Mouse (Mus musculus) thymus, adult 18-20 months (tissue): ENCODE measurements around the gene Spast.

ENCODE experiments used
- DNase-seq, 2 experiments: peaks; one replicate each; pipeline ENCODE4 v3.0.0; 2022; ENCODE audit warnings: mixed read lengths in 2 of 2

Spast gene

DNA sequence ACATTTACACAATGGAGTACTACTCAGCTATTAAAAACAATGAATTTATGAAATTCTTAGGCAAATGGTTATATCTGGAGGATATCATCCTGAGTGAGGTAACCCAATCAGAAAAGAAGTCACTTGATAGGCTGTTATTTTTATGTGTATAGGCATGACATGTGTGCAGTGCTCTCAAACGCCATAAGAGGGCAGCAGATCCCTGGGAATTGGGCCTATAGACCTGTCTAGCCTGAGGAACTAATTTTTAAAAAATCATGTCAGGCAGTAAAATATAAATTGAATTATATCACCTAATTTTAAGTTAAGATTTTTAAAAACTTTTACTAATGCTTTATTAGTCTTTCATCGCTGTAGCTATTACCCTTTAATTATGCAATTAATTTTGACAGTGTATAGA is 10.6 kb upstream of the Spast start:
- peak; percentile 7 to 28 for DNase-seq

DNA sequence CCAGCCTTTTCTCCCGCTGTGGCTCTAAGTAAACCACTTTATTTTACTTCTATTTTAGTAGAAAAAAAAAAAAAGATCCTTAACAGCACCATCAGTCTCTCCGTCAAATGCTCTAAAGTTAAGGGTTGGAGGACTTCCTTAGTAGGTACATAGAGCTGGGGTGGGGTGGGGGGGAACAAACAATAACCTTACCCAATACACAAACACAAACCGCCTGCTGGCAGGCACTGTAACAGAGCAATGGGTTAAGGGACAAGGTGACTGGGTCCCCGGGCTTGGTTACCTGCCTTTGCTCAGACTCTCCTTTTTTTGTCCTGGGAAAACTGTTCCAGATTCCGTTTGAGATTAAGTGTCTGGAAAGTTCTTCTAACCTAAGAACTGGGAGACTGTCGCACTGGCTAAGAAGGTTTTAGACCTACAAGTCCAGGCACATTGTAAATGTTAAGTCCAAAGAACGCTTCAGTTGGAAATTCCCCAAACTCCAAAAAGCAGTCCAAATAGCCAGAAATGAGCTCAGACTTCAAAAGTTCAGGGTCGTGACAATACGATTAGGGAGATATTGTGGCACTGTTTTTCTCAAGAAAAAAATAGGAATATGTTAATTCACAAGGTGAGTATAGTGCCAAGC is 7.6 kb upstream of the Spast start:
- no peak for DNase-seq

DNA sequence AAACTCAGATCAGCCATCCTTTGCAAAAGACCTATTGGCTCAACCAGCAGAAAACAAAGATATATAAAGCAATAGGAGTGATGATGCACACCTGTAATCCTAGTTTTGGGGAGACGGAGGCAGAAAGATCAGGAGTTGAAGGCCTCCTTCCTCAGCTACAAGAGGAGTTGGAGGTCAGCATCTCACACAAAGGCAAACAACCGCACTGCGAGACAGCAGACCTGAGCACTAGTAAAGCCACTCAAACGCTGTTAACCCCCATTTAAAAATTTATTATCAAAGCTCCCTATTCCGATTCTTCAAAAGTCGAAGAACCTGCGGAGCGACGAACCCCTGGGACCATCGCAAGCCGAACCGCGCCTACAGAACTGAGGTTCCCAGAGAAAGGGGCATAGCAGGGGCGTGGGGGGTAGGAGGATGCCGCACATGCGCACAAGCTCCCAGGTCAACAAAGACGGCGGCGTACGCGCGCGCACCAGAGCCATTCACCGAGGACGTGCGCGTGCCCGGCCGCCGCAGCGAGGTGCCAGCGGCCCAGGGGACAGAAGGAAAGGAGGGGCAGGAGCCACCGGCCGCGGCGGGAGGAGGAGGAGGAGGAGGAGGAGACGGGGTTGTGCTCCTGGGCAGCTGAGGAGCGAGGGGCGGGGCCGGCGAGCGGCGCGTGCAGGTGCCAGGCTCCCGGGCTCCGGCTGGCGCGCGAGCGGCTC is 409 bp upstream of the Spast start:
- DNase-seq = peak; percentile 89 to 91

DNA sequence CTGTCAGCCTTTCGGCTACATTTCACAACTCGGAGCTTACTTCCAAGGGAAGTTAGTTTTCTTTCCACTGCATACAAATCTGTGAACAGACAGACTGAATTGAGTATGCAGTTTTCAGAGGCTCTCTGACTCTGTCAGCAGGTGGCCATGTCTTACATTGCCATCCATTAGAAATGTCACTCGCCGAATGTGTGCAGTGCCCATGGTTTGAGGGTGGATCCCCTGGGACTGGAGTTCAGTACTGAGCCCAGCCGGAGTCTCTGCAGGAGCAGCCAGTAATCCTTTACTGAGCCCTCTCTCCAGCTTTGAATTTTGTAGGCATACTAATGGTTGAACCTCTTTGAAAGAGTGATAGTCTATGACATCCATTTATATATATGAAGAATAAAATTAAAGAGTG is 2.4 kb downstream of the Spast start:
- no peak for DNase-seq

GRCm38 (mm10) chr17:74363592-74363991 is 24.8 kb downstream of the Spast start:
- DNase-seq = no peak

DNA sequence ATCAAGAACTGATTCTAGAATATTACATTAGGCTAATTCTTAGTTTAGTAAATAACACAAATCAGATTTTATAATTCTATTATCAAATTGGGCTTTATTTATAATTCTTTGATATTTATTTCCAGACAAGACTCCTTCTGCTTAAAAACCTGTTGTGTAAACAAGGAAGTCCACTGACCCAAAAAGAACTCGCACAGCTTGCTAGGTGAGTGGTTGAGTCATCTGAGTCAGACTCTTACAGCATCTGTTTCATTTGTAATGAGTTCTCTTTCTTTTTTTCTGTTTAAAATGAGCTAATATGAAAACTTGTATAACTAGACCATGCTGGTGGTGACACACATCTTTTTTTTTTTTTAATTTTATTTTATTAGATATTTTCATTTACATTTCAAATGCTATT is 38.1 kb downstream of the Spast start:
- DNase-seq = no peak

DNA sequence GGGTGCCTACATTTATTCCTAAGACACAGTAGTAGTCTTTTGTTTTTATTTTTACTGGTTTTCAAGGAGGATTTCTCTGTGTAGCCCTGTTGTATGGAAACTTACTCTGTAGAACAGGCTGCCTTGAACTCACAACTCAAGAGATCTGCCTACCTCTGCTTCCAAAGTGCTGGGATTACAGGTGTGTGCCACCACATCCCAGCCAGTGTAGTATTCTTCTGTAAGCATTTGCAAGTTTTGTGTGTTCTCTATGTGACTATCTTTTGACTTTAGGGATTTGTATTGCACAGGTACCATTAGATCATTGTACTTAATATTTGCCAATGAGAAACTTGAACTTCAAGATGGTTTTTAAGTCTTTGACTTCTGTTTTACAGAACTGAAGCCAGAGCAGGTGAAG is 47.9 kb downstream of the Spast start:
- DNase-seq = no peak

GRCm38 (mm10) chr17:74389847-74390246 is 51.1 kb downstream of the Spast start:
- DNase-seq = no peak

- no peak for DNase-seq
Measured at GRCm38 (mm10) chr17:74394381-74394780, 55.6 kb downstream of the Spast start.

DNA sequence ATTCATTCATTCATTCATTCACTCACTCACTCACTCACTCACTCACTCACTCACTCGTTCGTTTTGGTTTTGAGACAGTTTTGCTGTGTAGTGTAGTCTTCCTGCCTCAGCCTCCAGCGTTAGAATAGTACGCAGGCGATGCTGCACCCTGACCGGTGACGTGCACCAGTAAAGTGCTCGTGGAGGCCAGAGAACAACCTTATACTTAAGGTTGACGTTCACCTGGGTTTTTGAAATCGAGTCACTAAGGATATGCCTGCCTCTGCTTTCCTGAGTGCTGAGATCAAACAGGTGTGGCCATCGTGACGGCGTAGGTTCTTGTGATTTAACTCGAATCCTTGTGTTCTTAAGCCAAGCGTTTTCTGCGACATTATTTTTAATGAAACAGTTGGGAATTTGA is 56.1 kb downstream of the Spast start:
- DNase-seq = peak in 1 of 2 experiments; percentile 7

DNA sequence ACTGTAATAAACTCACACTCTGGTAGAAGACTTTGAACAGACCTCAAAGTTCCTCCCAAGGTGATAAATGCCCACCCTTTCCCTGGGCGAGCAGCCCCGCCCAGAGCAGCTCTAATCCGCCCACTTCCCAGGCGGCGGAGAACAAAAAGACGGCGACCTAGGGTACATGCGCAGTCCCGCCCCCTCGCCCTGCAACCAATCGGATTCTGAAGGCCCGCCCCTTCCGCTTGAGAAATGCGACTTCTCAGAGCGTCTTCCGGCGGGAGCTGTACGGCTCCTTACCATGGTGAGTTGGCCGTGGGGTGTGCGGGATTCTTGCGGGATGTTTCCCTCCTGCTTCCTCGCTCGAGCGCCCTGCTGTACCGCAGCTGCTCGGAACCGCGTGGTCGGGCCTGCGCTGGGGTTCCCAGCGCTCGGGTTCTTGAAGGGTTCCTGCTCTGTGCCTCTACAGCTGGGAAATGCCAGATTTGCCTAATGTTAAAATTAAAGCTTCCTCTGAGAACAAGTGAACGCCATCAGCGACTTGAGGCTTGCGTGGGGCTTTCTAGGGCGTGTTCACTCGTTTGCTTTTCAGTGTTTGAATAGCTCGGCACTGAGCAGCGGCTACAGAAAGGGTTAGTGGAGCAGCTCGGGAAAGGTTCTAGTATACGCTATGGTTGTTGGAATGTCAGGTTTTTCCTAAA is 56.7 kb downstream of the Spast start, which contains the start of gene Slc30a6:
Gene Slc30a6 (plus strand): TSS at position 226 of the 683 bp plus-strand sequence.
- DNase-seq = peak; percentile 93 to 95

GRCm38 (mm10) chr17:74396766-74397165 is 58.0 kb downstream of the Spast start:
- no peak for DNase-seq

GRCm38 (mm10) chr17:74397173-74397572 is 58.4 kb downstream of the Spast start:
- no peak for DNase-seq

DNA sequence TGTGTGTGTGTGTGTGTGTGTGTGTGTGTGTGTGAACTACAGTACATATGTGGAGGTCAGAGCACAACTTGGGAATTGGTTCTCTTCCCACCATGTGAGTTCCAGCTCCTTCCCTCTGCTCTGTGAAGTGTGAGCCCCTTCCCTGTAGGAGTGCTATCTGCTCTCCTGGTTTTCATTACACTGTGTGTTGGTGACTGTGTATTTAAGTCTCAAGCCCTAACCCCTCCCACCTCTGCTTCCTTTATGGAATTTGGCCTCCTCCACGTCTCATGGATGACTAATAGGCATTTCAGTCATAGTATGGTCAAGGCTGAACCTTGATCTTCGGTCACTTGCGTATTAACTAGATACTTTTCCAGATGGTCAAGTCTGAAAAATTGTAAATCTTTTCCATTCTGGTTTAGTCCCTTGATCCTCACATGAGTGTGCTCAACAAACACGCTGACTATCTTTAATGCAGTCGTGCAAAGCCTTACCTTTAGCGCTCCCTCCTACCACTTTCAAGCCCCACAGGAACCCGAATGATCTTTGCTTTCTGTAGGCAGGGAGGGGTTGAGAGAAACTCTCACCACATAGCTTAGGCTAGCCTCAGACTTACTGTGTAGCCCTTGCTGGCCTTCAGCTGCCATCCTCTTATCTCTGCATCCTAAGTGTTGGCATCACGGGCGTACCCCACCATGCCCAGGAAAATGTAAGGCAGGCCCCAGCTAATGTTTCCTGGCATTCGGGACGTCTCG is 63.9 kb downstream of the Spast start:
- DNase-seq = no peak

GRCm38 (mm10) chr17:74406487-74406886 is 67.7 kb downstream of the Spast start:
- DNase-seq = no peak

DNA sequence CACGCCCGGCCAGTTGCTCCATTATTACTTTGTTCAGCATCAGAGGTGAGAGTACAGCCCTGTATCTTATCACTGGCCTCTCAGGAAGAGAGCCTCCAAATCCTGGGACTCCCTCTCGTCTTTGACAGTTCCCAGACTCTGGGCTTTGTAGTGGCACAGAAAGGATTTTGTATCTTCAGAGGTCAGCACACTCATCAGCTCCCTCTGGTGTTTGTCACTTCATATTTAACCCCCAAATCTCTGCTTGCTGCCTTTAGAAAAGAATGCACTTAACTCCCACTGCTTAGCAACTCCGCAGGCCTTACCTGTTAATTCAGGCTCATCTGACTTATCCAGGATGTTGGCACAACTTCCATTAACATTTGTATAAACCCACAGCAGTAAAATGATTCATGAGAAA is 70.9 kb downstream of the Spast start:
- no peak for DNase-seq

DNA sequence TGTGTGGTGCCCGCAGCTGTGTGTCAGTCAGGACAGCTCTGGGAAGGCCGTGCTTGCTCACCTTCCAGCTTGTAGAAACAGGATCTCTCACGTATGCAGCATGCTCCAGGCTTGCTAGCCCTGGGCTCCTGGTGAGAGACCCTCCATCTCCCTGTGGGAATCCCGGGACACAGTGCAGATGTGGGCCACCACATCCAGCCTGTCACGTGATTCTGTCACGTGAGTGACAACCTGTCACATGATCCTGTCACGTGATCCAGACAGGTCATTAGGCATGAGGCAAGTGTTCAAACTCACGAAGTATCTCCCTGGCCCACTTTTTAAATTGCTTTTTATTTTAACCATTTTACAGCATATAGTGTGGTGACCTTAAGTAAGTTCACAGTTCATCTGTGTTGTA is 74.5 kb downstream of the Spast start:
- DNase-seq = no peak

- no peak for DNase-seq
Measured at GRCm38 (mm10) chr17:74414671-74415070, 75.9 kb downstream of the Spast start.

DNA sequence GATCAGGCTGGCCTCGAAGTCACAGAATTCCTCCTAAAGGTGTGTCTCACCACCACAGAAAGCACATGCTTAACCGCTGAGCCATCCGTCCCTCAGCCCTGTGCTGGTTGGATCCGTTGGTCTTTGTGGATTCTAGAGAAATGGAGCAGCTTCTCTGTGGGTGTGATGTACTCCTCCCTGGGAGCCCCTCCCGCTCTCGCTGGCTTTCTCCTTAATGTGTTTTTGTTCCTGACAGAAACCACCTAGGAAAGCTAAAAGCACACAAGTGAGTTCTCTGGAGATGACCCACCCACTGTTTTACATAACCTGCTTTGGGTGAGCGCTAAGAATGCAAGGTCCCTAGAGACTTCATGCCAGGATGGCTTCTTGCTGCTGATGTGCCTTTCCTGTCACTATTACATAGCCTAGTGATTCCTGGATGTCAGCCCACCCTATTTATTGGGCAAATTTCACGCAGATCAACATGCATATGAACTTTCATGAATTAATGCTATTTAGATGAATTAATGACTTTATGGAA is 78.1 kb downstream of the Spast start:
- no peak for DNase-seq

DNA sequence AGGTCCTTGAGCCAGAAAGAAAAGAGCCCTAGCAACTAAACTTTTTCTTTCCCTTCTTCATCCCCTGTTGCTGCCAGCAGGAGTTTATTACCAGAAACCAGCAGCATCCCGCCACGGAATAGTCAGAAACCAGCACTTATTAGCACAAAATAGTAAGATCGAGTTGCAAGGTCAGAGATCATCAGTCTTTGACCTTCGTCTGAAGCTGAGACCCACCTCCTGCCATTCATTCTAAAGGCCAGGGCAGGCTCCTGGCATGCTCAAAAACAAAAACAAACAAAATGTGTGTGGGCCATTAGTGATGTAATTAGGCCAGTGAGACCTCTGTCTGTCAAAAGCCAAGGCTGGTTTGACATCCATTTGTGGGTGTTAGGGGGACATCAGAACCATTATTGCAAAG is 79.4 kb downstream of the Spast start:
- DNase-seq = no peak

- DNase-seq = no peak
Measured at GRCm38 (mm10) chr17:74420656-74421055, 81.9 kb downstream of the Spast start.

GRCm38 (mm10) chr17:74424401-74425005 is 85.7 kb downstream of the Spast start:
- DNase-seq = no peak

DNA sequence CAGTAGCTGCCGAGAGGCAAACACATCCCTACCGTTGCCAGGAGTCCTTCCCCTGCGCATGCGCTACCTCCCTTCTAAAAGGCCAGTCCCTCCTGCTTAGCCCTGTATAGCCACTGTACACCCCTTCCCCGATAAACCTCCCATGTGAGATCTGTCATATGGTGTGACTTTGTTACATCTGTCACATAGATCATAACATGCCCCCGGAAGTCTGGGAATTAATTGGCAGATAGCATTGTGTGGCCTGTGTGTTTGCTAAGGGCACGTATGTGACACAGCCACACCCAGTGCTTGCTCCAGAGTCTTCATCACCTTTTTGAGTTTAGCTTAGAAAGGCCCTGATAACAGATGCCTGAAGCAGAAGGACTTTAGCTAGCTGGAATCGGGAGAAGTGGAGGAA is 91.3 kb downstream of the Spast start:
- DNase-seq = no peak
